Mouse (Mus musculus) NIH3T3 (cell line): ENCODE results near the gene Fancg.

ENCODE experiments used
- DNase-seq: peaks from one replicate; pipeline ENCODE4 v3.0.0-alpha.2; 2012; ENCODE audit warnings: low read depth

Fancg gene

GRCm38 (mm10) chr4:43010161-43011038 lies at the start of gene Fancg:
Gene Fancg, minus strand, starts transcription at chr4:43010506.
- DNase-seq, result peak; percentile 79

GRCm38 (mm10) chr4:43059697-43060096 lies 49.4 kb upstream of the Fancg start:
- DNase-seq, result no peak

GRCm38 (mm10) chr4:43058753-43059654 lies 48.7 kb upstream of the Fancg start, which contains the start of gene Unc13b:
Gene Unc13b, plus strand, starts transcription at chr4:43058953.
- no peak for DNase-seq

GRCm38 (mm10) chr4:43058392-43058752 lies 48.1 kb upstream of the Fancg start:
- no peak for DNase-seq

- DNase-seq, result no peak
Measured at GRCm38 (mm10) chr4:43057654-43058053, 47.3 kb upstream of the Fancg start.

GRCm38 (mm10) chr4:43052627-43053026 lies 42.3 kb upstream of the Fancg start:
- DNase-seq, result peak; percentile 85

- peak; percentile 91 for DNase-seq
Measured at GRCm38 (mm10) chr4:43047231-43047630, 36.9 kb upstream of the Fancg start.

GRCm38 (mm10) chr4:43046607-43047006 lies 36.3 kb upstream of the Fancg start:
- no peak for DNase-seq

GRCm38 (mm10) chr4:43045659-43046302 lies 35.5 kb upstream of the Fancg start, which contains the start of gene Fam214b:
Gene Fam214b, minus strand, starts transcription at chr4:43046220.
- DNase-seq, result peak; percentile 97

GRCm38 (mm10) chr4:43045285-43045658 lies 35.0 kb upstream of the Fancg start:
- DNase-seq, result no peak

GRCm38 (mm10) chr4:43044673-43045072 lies 34.4 kb upstream of the Fancg start:
- no peak for DNase-seq

GRCm38 (mm10) chr4:43043644-43044357 lies 33.5 kb upstream of the Fancg start:
- DNase-seq, result peak; percentile 87

GRCm38 (mm10) chr4:43040881-43041547 lies 30.7 kb upstream of the Fancg start:
- peak; percentile 88 for DNase-seq

GRCm38 (mm10) chr4:43040114-43040572 lies 29.8 kb upstream of the Fancg start:
- DNase-seq, result peak; percentile 98

- DNase-seq, result no peak
Measured at GRCm38 (mm10) chr4:43039609-43040008, 29.3 kb upstream of the Fancg start.

GRCm38 (mm10) chr4:43038567-43039495 lies 28.5 kb upstream of the Fancg start:
- peak; percentile 68 for DNase-seq

GRCm38 (mm10) chr4:43037860-43038566 lies 27.7 kb upstream of the Fancg start:
- DNase-seq, result no peak

GRCm38 (mm10) chr4:43036356-43036755 lies 26.1 kb upstream of the Fancg start:
- DNase-seq, result no peak

GRCm38 (mm10) chr4:43035851-43036250 lies 25.5 kb upstream of the Fancg start:
- DNase-seq, result no peak
